Mouse (Mus musculus) ovary, postnatal 36 days (tissue): ENCODE data around the gene Nsf.

Source experiments
- DNase-seq: peaks from one replicate; pipeline ENCODE4 v3.0.0; 2022; ENCODE audit warnings: low spot score, mixed read lengths

The Nsf gene

GRCm38 (mm10) chr11:103838955-103839354 lies 114.9 kb downstream of the Nsf start:
- no peak for DNase-seq

GRCm38 (mm10) chr11:103832331-103832730 lies 121.5 kb downstream of the Nsf start:
- no peak for DNase-seq

- DNase-seq: no peak
Observed at GRCm38 (mm10) chr11:103831766-103832165, 122.1 kb downstream of the Nsf start.

GRCm38 (mm10) chr11:103830476-103830875 lies 123.4 kb downstream of the Nsf start:
- DNase-seq: no peak

GRCm38 (mm10) chr11:103829956-103830355 lies 123.9 kb downstream of the Nsf start:
- no peak for DNase-seq

- no peak for DNase-seq
Observed at GRCm38 (mm10) chr11:103828866-103829265, 125.0 kb downstream of the Nsf start.

- no peak for DNase-seq
Observed at GRCm38 (mm10) chr11:103827201-103827600, 126.7 kb downstream of the Nsf start.

GRCm38 (mm10) chr11:103816719-103817118 lies 137.1 kb downstream of the Nsf start:
- no peak for DNase-seq

GRCm38 (mm10) chr11:103815986-103816385 lies 137.9 kb downstream of the Nsf start:
- no peak for DNase-seq

- DNase-seq: no peak
Observed at GRCm38 (mm10) chr11:103814808-103815207, 139.0 kb downstream of the Nsf start.

GRCm38 (mm10) chr11:103811246-103811645 lies 142.6 kb downstream of the Nsf start:
- DNase-seq: no peak

GRCm38 (mm10) chr11:103810631-103811030 lies 143.2 kb downstream of the Nsf start:
- no peak for DNase-seq

GRCm38 (mm10) chr11:103809611-103810598 lies 144.0 kb downstream of the Nsf start:
- DNase-seq: peak; percentile 14

GRCm38 (mm10) chr11:103808771-103809610 lies 144.9 kb downstream of the Nsf start:
- DNase-seq: no peak

- no peak for DNase-seq
Observed at GRCm38 (mm10) chr11:103807966-103808365, 145.9 kb downstream of the Nsf start.

GRCm38 (mm10) chr11:103804804-103805203 lies 149.1 kb downstream of the Nsf start:
- DNase-seq: no peak

GRCm38 (mm10) chr11:103804126-103804525 lies 149.7 kb downstream of the Nsf start:
- no peak for DNase-seq

- DNase-seq: no peak
Observed at GRCm38 (mm10) chr11:103801128-103801527, 152.7 kb downstream of the Nsf start.

GRCm38 (mm10) chr11:103789951-103790350 lies 163.9 kb downstream of the Nsf start:
- no peak for DNase-seq

- DNase-seq: no peak
Observed at GRCm38 (mm10) chr11:103780152-103780551, 173.7 kb downstream of the Nsf start.

GRCm38 (mm10) chr11:103774228-103774530 lies 179.7 kb downstream of the Nsf start:
- no peak for DNase-seq

- no peak for DNase-seq
Observed at GRCm38 (mm10) chr11:103773387-103774227, 180.2 kb downstream of the Nsf start, which contains the start of gene Wnt3. TSS of gene Wnt3 (plus strand) at chr11:103774150.
